Mouse (Mus musculus) telencephalon, adult 2 months (tissue): ENCODE measurements at regions not wholly inside any gene's neighbourhood (a gene's known extent, or its start where the extent isn't known, plus 50 kb on each side); places are given as distances from the start of the nearest gene placed in this dataset.

Experiments used
- DNase-seq: peaks from one replicate; pipeline ENCODE4 v3.0.0-alpha.2; 2011; ENCODE audit warnings: low read depth, low spot score

GRCm38 (mm10) chr13:90293697-90294647 is 204.6 kb upstream of the Xrcc4 start:
- no peak for DNase-seq

GRCm38 (mm10) chr13:90292905-90293304 is 203.5 kb upstream of the Xrcc4 start:
- no peak for DNase-seq

- no peak for DNase-seq
Measured at GRCm38 (mm10) chr13:90292124-90292523, 202.7 kb upstream of the Xrcc4 start.

GRCm38 (mm10) chr13:90280976-90281375 is 191.6 kb upstream of the Xrcc4 start:
- no peak for DNase-seq

- no peak for DNase-seq
Measured at GRCm38 (mm10) chr13:90279786-90280382, 190.5 kb upstream of the Xrcc4 start.

GRCm38 (mm10) chr13:90279355-90279754 is 189.9 kb upstream of the Xrcc4 start:
- no peak for DNase-seq

- no peak for DNase-seq
Measured at GRCm38 (mm10) chr13:90259071-90259742, 169.8 kb upstream of the Xrcc4 start.

GRCm38 (mm10) chr13:90252981-90253380 is 163.6 kb upstream of the Xrcc4 start:
- no peak for DNase-seq

GRCm38 (mm10) chr13:90245997-90246765 is 156.8 kb upstream of the Xrcc4 start:
- DNase-seq, result no peak

- no peak for DNase-seq
Measured at GRCm38 (mm10) chr13:90238331-90238730, 148.9 kb upstream of the Xrcc4 start.

- no peak for DNase-seq
Measured at GRCm38 (mm10) chr13:90233986-90234385, 144.6 kb upstream of the Xrcc4 start.

GRCm38 (mm10) chr13:90233561-90233960 is 144.2 kb upstream of the Xrcc4 start:
- no peak for DNase-seq

- DNase-seq, result no peak
Measured at GRCm38 (mm10) chr13:90229106-90229505, 139.7 kb upstream of the Xrcc4 start.

- no peak for DNase-seq
Measured at GRCm38 (mm10) chr13:90226212-90226611, 136.8 kb upstream of the Xrcc4 start.

- no peak for DNase-seq
Measured at GRCm38 (mm10) chr13:90212390-90212789, 123.0 kb upstream of the Xrcc4 start.

GRCm38 (mm10) chr13:90207875-90208274 is 118.5 kb upstream of the Xrcc4 start:
- DNase-seq, result no peak
